Mouse (Mus musculus) heart, embryonic 13.5 days (tissue): ENCODE data around the gene Slc25a10. TPM values are rescaled to one million over a fixed set of nuclear protein-coding genes. Genes with fewer than 3 reads are reported as not detected.
A peak's percentile ranks its signal among the peaks of the same experiment; 100 is the strongest.

Experiments
- ATAC-seq: fragments of 200-750 bp; cut with Nextera tagmentation; 2 replicates; pipeline ENCODE4 v1.8.0; 2017; ENCODE audit warnings: moderate TSS enrichment; ENCODE audit not compliant: insufficient number of reproducible peaks, low FRiP score, low TSS enrichment; ENCODE audit errors: extremely low read depth
- H3K27ac ChIP-seq: fragments of 300-500 bp; sonication (generic); replicated peaks from 2 replicates; pipeline ENCODE4 v1.5.1; 2015; ENCODE audit warnings: moderate library complexity, mild to moderate bottlenecking, inconsistent platforms
- H3K27me3 ChIP-seq: fragments of 300-500 bp; sonication (generic); replicated peaks from 2 replicates; pipeline ENCODE4 v1.6.1; 2015; ENCODE audit warnings: mild to moderate bottlenecking, inconsistent platforms
- H3K36me3 ChIP-seq: fragments of 300-500 bp; sonication (generic); 2 replicates; pipeline ENCODE4 v1.6.1; 2015; ENCODE audit warnings: mild to moderate bottlenecking, inconsistent platforms
- H3K4me1 ChIP-seq: fragments of 300-500 bp; sonication (generic); 2 replicates; pipeline ENCODE4 v1.6.1; 2015; ENCODE audit warnings: inconsistent platforms
- H3K4me2 ChIP-seq: fragments of 300-500 bp; sonication (generic); 2 replicates; pipeline ENCODE4 v1.6.1; 2015; ENCODE audit warnings: inconsistent platforms, mild to moderate bottlenecking, moderate library complexity
- H3K4me3 ChIP-seq: fragments of 300-500 bp; sonication (generic); 2 replicates; pipeline ENCODE4 v1.5.1; 2015; ENCODE audit warnings: moderate library complexity, mild to moderate bottlenecking, inconsistent platforms
- H3K9ac ChIP-seq: fragments of 300-500 bp; sonication (generic); 2 replicates; pipeline ENCODE4 v1.6.1; 2015; ENCODE audit warnings: inconsistent platforms, mild to moderate bottlenecking, moderate library complexity
- H3K9me3 ChIP-seq: fragments of 300-500 bp; sonication (generic); 2 replicates; pipeline ENCODE4 v1.6.1; 2016; ENCODE audit warnings: inconsistent platforms
- WGBS: fragments of 180-500 bp; shearing (Covaris S2); methylation state at CpG from one replicate; pipeline ENCODE4 v1.1.7; 2015; ENCODE audit warnings: mixed read lengths; 5-methylcytosine and 5-hydroxymethylcytosine counted together
- polyA plus RNA-seq: library from polyadenylated mRNA; unstranded; fragments of >200 nt; fragmentation: Nextera tagmentation; extraction: Ambion mirVana; gene quantifications from 2 replicates; pipeline ENCODE4 v1.2.1, GENCODE M21; 2015

Slc25a10 gene
- polyA plus RNA-seq, 1 experiment from 2014 or later: 42.9 TPM

DNA sequence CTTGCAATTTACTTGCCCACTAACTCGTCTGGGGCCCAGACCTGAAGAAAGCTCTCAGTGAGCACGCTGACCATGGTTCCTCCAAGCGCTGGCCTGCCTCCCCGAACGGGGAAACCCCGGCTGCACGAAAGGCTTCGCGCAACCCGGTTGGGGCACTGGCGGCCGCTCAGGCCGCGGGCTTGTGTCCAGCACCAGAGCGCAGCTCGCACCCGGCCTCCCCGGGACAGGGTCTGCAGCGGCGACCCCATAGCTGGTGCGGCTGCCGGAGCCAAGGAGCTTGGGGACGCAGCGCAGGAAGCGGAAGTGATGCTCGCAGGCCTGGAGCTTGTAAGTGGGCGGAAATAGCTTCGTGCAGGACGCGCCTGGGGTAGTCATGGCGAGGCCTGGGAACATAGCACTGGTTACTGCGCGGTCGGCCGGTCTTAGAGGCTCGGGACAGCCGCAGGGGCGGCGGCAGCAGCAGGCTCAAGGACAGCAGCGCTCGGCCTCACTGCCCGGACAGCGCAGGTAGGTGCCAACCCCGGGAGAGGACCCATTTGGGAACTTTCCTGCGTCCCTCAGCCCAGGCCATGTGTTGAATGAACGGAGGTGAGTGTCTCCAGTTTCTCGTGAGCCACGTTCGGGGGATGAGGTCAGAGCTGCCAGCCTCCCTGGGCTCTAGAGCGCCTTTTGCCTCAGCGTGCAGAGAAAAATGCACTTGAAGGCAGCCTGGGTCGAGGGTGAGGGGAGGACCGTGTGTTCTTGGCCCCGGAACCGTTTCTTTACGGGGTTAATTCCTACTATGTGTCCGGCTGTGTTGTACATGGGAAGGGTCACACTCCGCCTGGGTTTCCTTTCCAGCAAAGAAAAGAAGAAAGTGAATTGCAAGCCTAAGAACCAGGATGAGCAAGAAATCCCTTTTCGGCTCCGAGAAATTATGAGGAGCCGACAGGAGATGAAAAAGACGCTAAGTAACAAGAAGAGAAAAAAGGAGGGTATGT, 33.6 kb upstream of the Slc25a10 start, which contains the start of the genes Oxld1 and Ccdc137:
Oxld1 (minus strand) TSS at position 297 of the 980 bp plus-strand sequence.
Ccdc137 (plus strand) TSS at position 344 of the 980 bp plus-strand sequence.
- Histone ChIP-seq H3K27me3 (no peaks in the 10 kb centered on the region; the same call in 1 of the 2 replicates), H3K4me2 (peak within 1 kb of the TSS; percentile 97), H3K9ac (peak within 1 kb of the TSS; percentile 99), H3K36me3 (peaks cover 47% of the 10 kb centered on the region), H3K4me1 (peaks cover 26% of the 10 kb centered on the region), H3K27ac (peak within 1 kb of the TSS; percentile 93), H3K9me3 (no peaks in the 10 kb centered on the region), H3K4me3 (peak within 1 kb of the TSS; percentile 94)
- ATAC-seq: peak; percentile 72
- 3% methylated on average over 62 of the region's 62 CpGs for WGBS

DNA sequence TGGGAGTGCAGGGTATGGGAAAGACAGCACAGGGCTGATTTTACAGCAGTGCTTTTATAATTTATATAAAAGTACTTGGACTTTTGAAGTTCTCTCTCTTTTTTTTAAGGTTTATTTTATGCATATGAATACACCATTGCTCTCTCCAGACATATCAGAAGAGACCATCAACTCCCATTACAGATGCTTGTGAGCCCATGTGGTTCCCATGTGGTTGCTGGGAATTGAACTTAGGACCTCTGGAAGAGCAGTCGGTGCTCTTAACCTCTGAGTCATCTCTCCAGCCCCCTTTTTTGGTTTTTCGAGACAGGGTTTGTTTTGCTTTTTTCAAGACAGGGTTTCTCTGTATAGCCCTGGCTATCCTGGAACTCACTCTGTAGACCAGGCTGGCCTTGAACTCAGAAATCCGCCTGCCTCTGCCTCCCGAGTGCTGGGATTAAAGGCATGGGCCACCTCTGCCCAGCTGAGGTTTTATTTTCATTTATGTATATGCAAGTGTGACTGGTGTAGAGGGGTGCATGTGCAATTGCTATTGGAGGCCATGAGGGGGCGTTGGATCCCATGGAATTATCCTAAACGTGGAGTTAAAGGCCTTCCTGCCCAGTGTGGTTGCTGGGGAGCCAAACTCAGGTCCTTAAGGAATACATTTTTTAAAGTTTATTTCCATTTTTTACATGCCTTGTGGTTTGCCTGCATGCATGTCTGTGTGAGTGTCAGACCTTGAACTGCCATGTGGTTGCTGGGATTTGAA, 32.6 kb upstream of the Slc25a10 start:
- Histone ChIP-seq H3K27ac (peak overlapping the region; percentile 93; the same call in 1 of the 2 replicates), H3K9ac (peak overlapping the region; percentile 99), H3K4me2 (peak overlapping the region; percentile 97), H3K27me3 (no peaks in the 10 kb centered on the region), H3K36me3 (peaks cover 56% of the 10 kb centered on the region), H3K4me3 (peak overlapping the region; percentile 94), H3K9me3 (no peaks in the 10 kb centered on the region), H3K4me1 (peaks cover 26% of the 10 kb centered on the region)
- no peak for ATAC-seq
- 63% methylated on average over 6 of the region's 6 CpGs for whole genome bisulfite sequencing

- Histone ChIP-seq H3K4me2 (no peak overlapping the region), H3K9me3 (no peaks in the 10 kb centered on the region), H3K36me3 (peaks cover 62% of the 10 kb centered on the region), H3K4me1 (peaks cover 32% of the 10 kb centered on the region), H3K9ac (no peak overlapping the region), H3K27ac (no peak overlapping the region), H3K27me3 (no peaks in the 10 kb centered on the region), H3K4me3 (no peak overlapping the region)
- WGBS: 89% methylated on average over 2 of the region's 2 CpGs
- no peak for ATAC-seq
Measured at GRCm38 (mm10) chr11:120463536-120463935, 28.1 kb upstream of the Slc25a10 start.

DNA sequence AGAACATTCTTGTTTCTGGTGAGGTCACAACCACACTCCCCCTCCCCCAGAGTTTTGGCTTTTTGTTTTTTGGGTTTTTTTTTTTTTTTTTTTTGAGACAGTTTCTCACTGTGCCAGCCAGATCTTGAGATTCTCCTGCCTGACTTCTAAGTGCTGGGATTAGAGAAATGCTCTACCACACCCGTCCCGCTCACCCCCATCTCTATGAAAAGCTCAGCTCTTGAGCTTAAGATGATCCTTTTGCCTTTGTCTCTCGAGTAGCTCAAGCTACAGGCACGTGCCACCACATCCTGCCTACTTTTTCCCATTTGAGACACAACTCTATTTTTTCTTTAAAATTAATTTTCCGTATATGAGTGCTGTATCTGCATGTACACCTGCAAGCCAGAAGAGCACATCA, 27.3 kb upstream of the Slc25a10 start:
- H3K27ac ChIP-seq: no peak overlapping the region
- ATAC-seq: no peak
- no peaks in the 10 kb centered on the region for H3K27me3 ChIP-seq
- 88% methylated on average over 5 of the region's 5 CpGs for WGBS
- peaks cover 27% of the 10 kb centered on the region for H3K4me1 ChIP-seq
- H3K4me2 ChIP-seq: no peak overlapping the region
- no peak overlapping the region for H3K9ac ChIP-seq
- peaks cover 64% of the 10 kb centered on the region for H3K36me3 ChIP-seq
- H3K4me3 ChIP-seq: no peak overlapping the region
- H3K9me3 ChIP-seq: no peaks in the 10 kb centered on the region

DNA sequence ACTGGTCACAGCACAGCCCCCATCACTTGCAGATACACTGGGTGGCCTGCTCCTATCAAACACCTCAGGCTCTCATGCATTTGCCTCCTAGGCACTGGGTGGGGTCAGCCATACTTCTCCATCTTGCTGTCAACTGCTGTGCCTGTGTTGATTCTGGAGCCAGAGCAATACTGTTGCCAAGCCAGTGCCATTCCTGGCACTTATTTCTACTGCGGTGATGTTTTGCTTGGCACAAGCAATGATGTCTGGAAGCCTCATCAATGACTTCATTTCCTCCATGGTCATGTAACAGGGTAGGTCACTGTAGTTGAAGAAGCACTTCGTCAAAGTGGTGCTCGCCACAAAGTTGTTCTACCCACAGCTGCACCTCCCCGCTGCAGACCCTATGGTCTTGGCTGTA, 26.1 kb upstream of the Slc25a10 start:
- peak overlapping the region; percentile 85 for H3K4me3 ChIP-seq
- peaks cover 67% of the 10 kb centered on the region for H3K36me3 ChIP-seq
- ATAC-seq: no peak
- no peaks in the 10 kb centered on the region for H3K9me3 ChIP-seq
- H3K27ac ChIP-seq: peak overlapping the region; percentile 6; the same call in 1 of the 2 replicates
- WGBS: 78% methylated on average over 4 of the region's 4 CpGs
- no peaks in the 10 kb centered on the region for H3K27me3 ChIP-seq
- no peak overlapping the region for H3K9ac ChIP-seq
- H3K4me1 ChIP-seq: peaks cover 25% of the 10 kb centered on the region
- H3K4me2 ChIP-seq: peak overlapping the region; percentile 95

- H3K4me1 ChIP-seq: peaks cover 25% of the 10 kb centered on the region
- H3K9ac ChIP-seq: peak within 1 kb of the TSS; percentile 91
- H3K27me3 ChIP-seq: no peaks in the 10 kb centered on the region
- H3K4me3 ChIP-seq: peak within 1 kb of the TSS; percentile 85
- under 1% methylated on average over 54 of the region's 54 CpGs for WGBS
- ATAC-seq: peak; percentile 99
- H3K9me3 ChIP-seq: no peaks in the 10 kb centered on the region
- peaks cover 67% of the 10 kb centered on the region for H3K36me3 ChIP-seq
- H3K27ac ChIP-seq: peak within 1 kb of the TSS; percentile 73
- peak within 1 kb of the TSS; percentile 95 for H3K4me2 ChIP-seq
Measured at GRCm38 (mm10) chr11:120467051-120467735, 24.4 kb upstream of the Slc25a10 start, which contains the start of gene Arl16. Gene Arl16 (minus strand): TSS chr11:120467607.

GRCm38 (mm10) chr11:120467736-120468092, 23.9 kb upstream of the Slc25a10 start:
- Histone ChIP-seq H3K9me3 (no peaks in the 10 kb centered on the region), H3K4me2 (peak overlapping the region; percentile 95), H3K27ac (peak overlapping the region; percentile 46), H3K36me3 (peaks cover 67% of the 10 kb centered on the region), H3K4me1 (peaks cover 25% of the 10 kb centered on the region), H3K4me3 (peak overlapping the region; percentile 85), H3K27me3 (no peaks in the 10 kb centered on the region), H3K9ac (peak overlapping the region; percentile 91)
- peak; percentile 45; the same call in 1 of the 2 replicates for ATAC-seq
- 1% methylated on average over 33 of the region's 33 CpGs for WGBS

GRCm38 (mm10) chr11:120472052-120472451, 19.6 kb upstream of the Slc25a10 start:
- Histone ChIP-seq H3K9me3 (no peaks in the 10 kb centered on the region), H3K27ac (no peak overlapping the region), H3K36me3 (peaks cover 80% of the 10 kb centered on the region), H3K9ac (no peak overlapping the region), H3K4me2 (no peak overlapping the region), H3K4me3 (no peak overlapping the region), H3K27me3 (no peaks in the 10 kb centered on the region), H3K4me1 (peaks cover 10% of the 10 kb centered on the region)
- no peak for ATAC-seq
- WGBS: 95% methylated on average over 6 of the region's 6 CpGs

DNA sequence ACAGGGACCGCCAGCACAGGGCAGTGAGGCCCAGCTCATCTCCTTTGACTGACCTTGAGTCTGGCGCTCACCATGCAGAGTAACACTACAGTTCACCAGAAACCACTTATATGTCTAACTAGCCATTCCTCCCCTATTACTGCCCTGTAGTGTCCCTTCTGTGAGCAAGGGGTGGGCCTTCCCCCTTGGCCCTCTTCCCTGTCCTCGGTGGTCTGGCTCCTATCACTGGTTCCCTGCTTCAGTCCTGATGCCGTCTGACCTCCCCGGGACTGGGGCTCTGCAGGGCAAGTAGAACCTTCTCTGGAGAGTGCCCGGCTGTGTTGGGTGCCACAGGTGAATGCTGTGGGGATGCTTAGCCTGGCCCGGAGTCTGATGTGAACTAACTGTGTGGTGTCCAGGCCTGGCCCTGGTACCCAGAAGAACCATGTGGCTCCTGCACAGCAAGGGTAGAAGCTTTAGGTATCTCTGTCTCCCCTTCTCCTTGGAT, 8.1 kb upstream of the Slc25a10 start:
- no peak for ATAC-seq
- H3K4me1 ChIP-seq: peaks cover 24% of the 10 kb centered on the region
- H3K27me3 ChIP-seq: no peaks in the 10 kb centered on the region
- peak overlapping the region; percentile 79 for H3K4me2 ChIP-seq
- peak overlapping the region; percentile 83 for H3K4me3 ChIP-seq
- 75% methylated on average over 7 of the region's 7 CpGs for WGBS
- H3K27ac ChIP-seq: peak overlapping the region; percentile 77
- peak overlapping the region; percentile 95 for H3K9ac ChIP-seq
- peaks cover 82% of the 10 kb centered on the region for H3K36me3 ChIP-seq
- no peaks in the 10 kb centered on the region for H3K9me3 ChIP-seq

GRCm38 (mm10) chr11:120484265-120484981, 7.2 kb upstream of the Slc25a10 start, which contains the start of gene Mrpl12:
Gene Mrpl12 (plus strand): TSS chr11:120484613.
- Histone ChIP-seq H3K9me3 (no peaks in the 10 kb centered on the region), H3K27me3 (no peaks in the 10 kb centered on the region), H3K4me2 (peak within 1 kb of the TSS; percentile 79), H3K4me3 (peak within 1 kb of the TSS; percentile 83), H3K27ac (peak within 1 kb of the TSS; percentile 80), H3K36me3 (peaks cover 82% of the 10 kb centered on the region), H3K9ac (peak within 1 kb of the TSS; percentile 95), H3K4me1 (peaks cover 26% of the 10 kb centered on the region)
- WGBS: under 1% methylated on average over 60 of the region's 60 CpGs
- ATAC-seq: peak; percentile 77; the same call in 1 of the 2 replicates
